Mouse (Mus musculus): ENCODE measurements around the gene Slc17a6. TPM values are rescaled to one million over a fixed set of nuclear protein-coding genes. Genes with fewer than 3 reads are reported as not detected.
"Not testable (repeated sequence)": the region's sequence is repeated elsewhere in the genome, so short reads cannot be mapped to it uniquely, and the experiment has no call there.

Slc17a6 gene
- total RNA-seq, 1 experiment from 2014 or later = not detected

GRCm38 (mm10) chr7:51633230-51633844, 11.5 kb downstream of the Slc17a6 start:
- ATAC-seq (replicated peaks; ENCODE audit: insufficient number of reproducible peaks, low FRiP score, low TSS enrichment, poor library complexity, severe bottlenecking) = no peak

- ATAC-seq (replicated peaks; ENCODE audit: insufficient number of reproducible peaks, low FRiP score, low TSS enrichment, poor library complexity, severe bottlenecking) = no peak
These were observed 35.3 kb downstream of the Slc17a6 start for GRCm38 (mm10) chr7:51657152-51657551.

GRCm38 (mm10) chr7:51662441-51662840, 40.6 kb downstream of the Slc17a6 start:
- no peak for ATAC-seq (replicated peaks; ENCODE audit: insufficient number of reproducible peaks, low FRiP score, low TSS enrichment, poor library complexity, severe bottlenecking)

- ATAC-seq (replicated peaks; ENCODE audit: insufficient number of reproducible peaks, low FRiP score, low TSS enrichment, poor library complexity, severe bottlenecking) = no peak
These were observed 71.9 kb downstream of the Slc17a6 start for GRCm38 (mm10) chr7:51693539-51694217.

- ATAC-seq (replicated peaks; ENCODE audit: insufficient number of reproducible peaks, low FRiP score, low TSS enrichment, poor library complexity, severe bottlenecking) = no peak
These were observed 72.6 kb downstream of the Slc17a6 start for GRCm38 (mm10) chr7:51694452-51694851.

GRCm38 (mm10) chr7:51709508-51709907, 87.7 kb downstream of the Slc17a6 start:
- no peak for ATAC-seq (replicated peaks; ENCODE audit: insufficient number of reproducible peaks, low FRiP score, low TSS enrichment, poor library complexity, severe bottlenecking)

GRCm38 (mm10) chr7:51710346-51710745, 88.5 kb downstream of the Slc17a6 start:
- not testable (repeated sequence) for ATAC-seq (replicated peaks; ENCODE audit: insufficient number of reproducible peaks, low FRiP score, low TSS enrichment, poor library complexity, severe bottlenecking)

- ATAC-seq (replicated peaks; ENCODE audit: insufficient number of reproducible peaks, low FRiP score, low TSS enrichment, poor library complexity, severe bottlenecking) = no peak
These were observed 94.0 kb downstream of the Slc17a6 start for GRCm38 (mm10) chr7:51715771-51716170.

Other genes with a start within 250 kb of the Slc17a6 start
- gene Ano5, start 111.0 kb upstream of the Slc17a6 start, total RNA-seq (2017) = not detected in 3 replicates
- gene Gas2, start 240.0 kb downstream of the Slc17a6 start, total RNA-seq (2017) = 1.9 to 18.8 TPM (median 3.1 TPM) in 3 replicates
- 2.5 to 6.9 TPM (median 5.4 TPM) in 3 replicates for gene Fancf, start 240.3 kb downstream of the Slc17a6 start, total RNA-seq (2017)

Measured in monocyte, adult 5-6 weeks (primary cell).